Mouse (Mus musculus) thymus, adult 2 months (tissue): Measurements from ENCODE around the gene Atp2b4.

Experiments used
- CTCF ChIP-seq: fragments of 200-500 bp; IDR thresholded peaks from 2 replicates; pipeline ENCODE4 v1.5.1; 2012; ENCODE audit warnings: mild to moderate bottlenecking, control low read depth, low read length, moderate library complexity, borderline replicate concordance; ENCODE audit not compliant: control insufficient read depth, poor library complexity, insufficient read depth; ENCODE audit errors: extremely low read depth
- POLR2A ChIP-seq: fragments of 200-500 bp; IDR thresholded peaks from 2 replicates; pipeline ENCODE4 v1.6.1; 2012; ENCODE audit warnings: mild to moderate bottlenecking, low read length, control low read depth, moderate library complexity; ENCODE audit not compliant: control insufficient read depth, poor library complexity, insufficient read depth; ENCODE audit errors: extremely low read depth

DNA sequence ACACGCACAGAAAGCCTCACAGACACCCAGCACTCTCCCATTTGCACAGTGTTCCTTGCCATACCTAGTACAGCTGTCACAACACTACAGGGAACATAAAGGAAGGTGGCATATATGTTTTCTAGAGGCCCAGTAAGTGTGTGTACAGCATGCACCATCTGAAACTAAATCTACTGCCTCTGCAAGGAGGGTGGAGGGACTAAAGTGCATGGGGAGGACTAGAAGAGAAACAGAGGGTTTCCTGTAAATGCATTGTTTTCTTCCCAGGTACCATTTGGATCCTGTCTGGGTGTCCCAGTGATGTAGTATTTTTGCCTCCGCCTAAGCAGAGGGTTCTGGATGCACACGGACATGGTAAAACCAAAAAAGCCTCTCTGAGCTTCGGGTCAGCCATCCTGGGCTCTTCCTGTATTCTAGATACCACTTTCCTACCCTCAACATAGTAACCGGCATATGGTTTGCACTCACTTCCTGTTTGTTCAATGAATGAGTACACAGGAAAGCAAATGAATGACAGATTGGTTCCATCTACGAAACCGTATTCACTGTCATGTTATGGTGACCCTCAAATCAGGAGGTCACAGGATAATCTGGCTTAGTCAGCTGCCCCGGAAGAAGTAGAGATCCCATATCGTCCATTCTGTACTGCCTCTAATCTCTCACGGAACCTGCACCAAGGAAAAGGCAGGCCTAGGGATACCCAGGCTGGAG lies 13.2 kb downstream of the Atp2b4 start:
- no peak for TF ChIP-seq POLR2A
- no peak for TF ChIP-seq CTCF
